Mouse (Mus musculus): Measurements from ENCODE around the gene Madcam1. TPM values are rescaled to one million over a fixed set of nuclear protein-coding genes. Genes with fewer than 3 reads are reported as not detected.

Gene Madcam1
- total and polyA plus RNA-seq, 3 experiments = not detected

- DNase-seq = no peak
Measured at GRCm38 (mm10) chr10:79709307-79709706, 44.9 kb downstream of the Madcam1 start.

GRCm38 (mm10) chr10:79712029-79712428 lies 47.7 kb downstream of the Madcam1 start:
- DNase-seq = no peak

GRCm38 (mm10) chr10:79712499-79713126 lies 48.3 kb downstream of the Madcam1 start:
- peak; percentile 78 for DNase-seq

GRCm38 (mm10) chr10:79713163-79713562 lies 48.8 kb downstream of the Madcam1 start:
- no peak for DNase-seq

- no peak for DNase-seq
Measured at GRCm38 (mm10) chr10:79714996-79715395, 50.6 kb downstream of the Madcam1 start.

- no peak for DNase-seq
Measured at GRCm38 (mm10) chr10:79716254-79716987, 52.1 kb downstream of the Madcam1 start, which contains the start of gene Hcn2. TSS of gene Hcn2 (plus strand) at chr10:79716634.

- DNase-seq = peak; percentile 65
Measured at GRCm38 (mm10) chr10:79716988-79717355, 52.6 kb downstream of the Madcam1 start.

- peak; percentile 76 for DNase-seq
Measured at GRCm38 (mm10) chr10:79717640-79718357, 53.4 kb downstream of the Madcam1 start.

Other genes with a start within 250 kb of the Madcam1 start
- not detected for gene Vmn2r83, start 195.8 kb upstream of the Madcam1 start, total RNA-seq (2021)
- not detected in 2 replicates for gene Vmn2r83, start 195.8 kb upstream of the Madcam1 start, polyA plus RNA-seq (2012; rRNA removed)
- gene Plpp2, start 130.8 kb upstream of the Madcam1 start, total RNA-seq (2021) = 10 to 100 TPM; 30.3 to 34.7 TPM
- gene Plpp2, start 130.8 kb upstream of the Madcam1 start, polyA plus RNA-seq (2012; rRNA removed) = 33.5 and 44.3 TPM in 2 replicates
- gene Mier2, start 109.4 kb upstream of the Madcam1 start, total RNA-seq (2021) = 10 to 100 TPM; 26.7 to 30.9 TPM
- 150 and 154 TPM in 2 replicates for gene Mier2, start 109.4 kb upstream of the Madcam1 start, polyA plus RNA-seq (2012; rRNA removed)
- not detected for gene Theg, start 77.2 kb upstream of the Madcam1 start, total RNA-seq (2021)
- gene Theg, start 77.2 kb upstream of the Madcam1 start, polyA plus RNA-seq (2012; rRNA removed) = not detected in 2 replicates
- under 1 TPM; 0.10 to 0.14 TPM for gene C2cd4c, start 50.5 kb upstream of the Madcam1 start, total RNA-seq (2021)
- 0.12 and 0.25 TPM in 2 replicates for gene C2cd4c, start 50.5 kb upstream of the Madcam1 start, polyA plus RNA-seq (2012; rRNA removed)
- gene Shc2, start 26.6 kb upstream of the Madcam1 start, total RNA-seq (2021) = 1 to 10 TPM; 2.0 to 6.7 TPM
- gene Shc2, start 26.6 kb upstream of the Madcam1 start, polyA plus RNA-seq (2012; rRNA removed) = 4.8 and 9.1 TPM in 2 replicates
- gene Odf3l2, start 18.8 kb upstream of the Madcam1 start, total RNA-seq (2021) = not detected
- gene Odf3l2, start 18.8 kb upstream of the Madcam1 start, polyA plus RNA-seq (2012; rRNA removed) = not detected in 2 replicates
- gene Tpgs1, start 4.8 kb downstream of the Madcam1 start, total RNA-seq (2021) = 10 to 100 TPM; 29.5 to 40.7 TPM
- gene Tpgs1, start 4.8 kb downstream of the Madcam1 start, polyA plus RNA-seq (2012; rRNA removed) = 147 and 149 TPM in 2 replicates
- 100 to 1,000 TPM in 1 of 2 experiments, 10 to 100 TPM in 1; 87.7 to 122 TPM for gene Cdc34, start 17.6 kb downstream of the Madcam1 start, total RNA-seq (2021)
- gene Cdc34, start 17.6 kb downstream of the Madcam1 start, polyA plus RNA-seq (2012; rRNA removed) = 174 and 205 TPM in 2 replicates
- gene Gzmm, start 24.5 kb downstream of the Madcam1 start, total RNA-seq (2021) = 1 to 10 TPM; 1.0 to 2.2 TPM
- 0.52 and 0.55 TPM in 2 replicates for gene Gzmm, start 24.5 kb downstream of the Madcam1 start, polyA plus RNA-seq (2012; rRNA removed)
- 100 to 1,000 TPM; 588 to 674 TPM for gene Bsg, start 39.9 kb downstream of the Madcam1 start, total RNA-seq (2021)
- gene Bsg, start 39.9 kb downstream of the Madcam1 start, polyA plus RNA-seq (2012; rRNA removed) = 314 and 321 TPM in 2 replicates
- 1 to 10 TPM; 5.9 to 6.0 TPM for gene Hcn2, start 52.1 kb downstream of the Madcam1 start, total RNA-seq (2021)
- gene Hcn2, start 52.1 kb downstream of the Madcam1 start, polyA plus RNA-seq (2012; rRNA removed) = 20.2 and 27.8 TPM in 2 replicates
- 10 to 100 TPM; 55.4 to 62.8 TPM for gene Polrmt, start 82.0 kb downstream of the Madcam1 start, total RNA-seq (2021)
- gene Polrmt, start 82.0 kb downstream of the Madcam1 start, polyA plus RNA-seq (2012; rRNA removed) = 87.6 and 89.0 TPM in 2 replicates
- gene Fgf22, start 90.5 kb downstream of the Madcam1 start, total RNA-seq (2021) = not detected
- gene Fgf22, start 90.5 kb downstream of the Madcam1 start, polyA plus RNA-seq (2012; rRNA removed) = 0.18 and 0.68 TPM in 2 replicates
- gene Rnf126, start 102.4 kb downstream of the Madcam1 start, total RNA-seq (2021) = 10 to 100 TPM; 51.6 to 51.8 TPM
- gene Rnf126, start 102.4 kb downstream of the Madcam1 start, polyA plus RNA-seq (2012; rRNA removed) = 222 and 226 TPM in 2 replicates
- gene Fstl3, start 112.7 kb downstream of the Madcam1 start, total RNA-seq (2021) = 10 to 100 TPM in 1 of 2 experiments, 1 to 10 TPM in 1; 10.0 to 37.2 TPM
- 47.0 and 74.7 TPM in 2 replicates for gene Fstl3, start 112.7 kb downstream of the Madcam1 start, polyA plus RNA-seq (2012; rRNA removed)
- gene Prss57, start 126.4 kb downstream of the Madcam1 start, total RNA-seq (2021) = under 1 TPM in 1 of 2 experiments, not detected in 1; 0.21 TPM
- gene Prss57, start 126.4 kb downstream of the Madcam1 start, polyA plus RNA-seq (2012; rRNA removed) = 0.28 TPM in 1 of 2 replicates, not detected in the other
- 100 to 1,000 TPM in 1 of 2 experiments, 10 to 100 TPM in 1; 68.1 to 105 TPM for gene Palm, start 129.0 kb downstream of the Madcam1 start, total RNA-seq (2021)
- gene Palm, start 129.0 kb downstream of the Madcam1 start, polyA plus RNA-seq (2012; rRNA removed) = 138 and 146 TPM in 2 replicates
- gene Misp, start 156.4 kb downstream of the Madcam1 start, total RNA-seq (2021) = under 1 TPM; 0.31 to 0.32 TPM
- gene Misp, start 156.4 kb downstream of the Madcam1 start, polyA plus RNA-seq (2012; rRNA removed) = 0.03 and 0.10 TPM in 2 replicates
- 100 to 1,000 TPM; 217 to 332 TPM for gene Ptbp1, start 189.9 kb downstream of the Madcam1 start, total RNA-seq (2021)
- 175 and 259 TPM in 2 replicates for gene Ptbp1, start 189.9 kb downstream of the Madcam1 start, polyA plus RNA-seq (2012; rRNA removed)
- under 1 TPM; 0.62 to 0.63 TPM for gene Prtn3, start 209.9 kb downstream of the Madcam1 start, total RNA-seq (2021)
- 3.4 and 4.1 TPM in 2 replicates for gene Prtn3, start 209.9 kb downstream of the Madcam1 start, polyA plus RNA-seq (2012; rRNA removed)
- 1 to 10 TPM; 1.2 to 2.2 TPM for gene Plppr3, start 210.1 kb downstream of the Madcam1 start, total RNA-seq (2021)
- 4.2 and 4.6 TPM in 2 replicates for gene Plppr3, start 210.1 kb downstream of the Madcam1 start, polyA plus RNA-seq (2012; rRNA removed)
- under 1 TPM; 0.49 to 0.79 TPM for gene Elane, start 221.7 kb downstream of the Madcam1 start, total RNA-seq (2021)
- gene Elane, start 221.7 kb downstream of the Madcam1 start, polyA plus RNA-seq (2012; rRNA removed) = 0.34 and 1.1 TPM in 2 replicates
- 1,000 to 10,000 TPM; 2,358 to 4,405 TPM for gene Cfd, start 226.3 kb downstream of the Madcam1 start, total RNA-seq (2021)
- 4,988 and 13,425 TPM in 2 replicates for gene Cfd, start 226.3 kb downstream of the Madcam1 start, polyA plus RNA-seq (2012; rRNA removed)
- 10 to 100 TPM; 38.4 to 43.0 TPM for gene Med16, start 244.4 kb downstream of the Madcam1 start, total RNA-seq (2021)
- 126 and 132 TPM in 2 replicates for gene Med16, start 244.4 kb downstream of the Madcam1 start, polyA plus RNA-seq (2012; rRNA removed)
- not detected for gene Gm26602, start 246.3 kb downstream of the Madcam1 start, total RNA-seq (2021)
- gene Gm26602, start 246.3 kb downstream of the Madcam1 start, polyA plus RNA-seq (2012; rRNA removed) = not detected in 2 replicates